Mouse (Mus musculus) left cerebral cortex, postnatal 10 days (tissue): ENCODE data around the gene Ces2c. TPM values are rescaled to one million over a fixed set of nuclear protein-coding genes. Genes with fewer than 3 reads are reported as not detected.
"Not testable (repeated sequence)": the region's sequence is repeated elsewhere in the genome, so short reads cannot be mapped to it uniquely, and the experiment has no call there.

ENCODE experiments used
- DNase-seq, 2 experiments: peaks; one replicate each; pipeline ENCODE4 v3.0.0; 2021 to 2022; ENCODE audit warnings: low spot score in 2 of 2, mixed read lengths in 1 of 2; ENCODE audit errors: extremely low spot score in 1 of 2
- intact Hi-C: fragments of 180-260 bp; cut with DNase I; formaldehyde crosslinking; loops from one replicate; pipeline ENCODE4 v1.15.1; 2025
- total RNA-seq, 2 experiments: library from RNA; stranded (reverse); gene quantifications; 2 replicates each; pipeline ENCODE4 v1.2.3; 2021

Gene Ces2c
- not detected for total RNA-seq

- intact Hi-C loops: no loop called here
- DNase-seq: no peak
Observed at GRCm38 (mm10) chr8:104846831-104847230, at the start of gene Ces2c. Gene Ces2c (plus strand): TSS chr8:104847068.

DNA sequence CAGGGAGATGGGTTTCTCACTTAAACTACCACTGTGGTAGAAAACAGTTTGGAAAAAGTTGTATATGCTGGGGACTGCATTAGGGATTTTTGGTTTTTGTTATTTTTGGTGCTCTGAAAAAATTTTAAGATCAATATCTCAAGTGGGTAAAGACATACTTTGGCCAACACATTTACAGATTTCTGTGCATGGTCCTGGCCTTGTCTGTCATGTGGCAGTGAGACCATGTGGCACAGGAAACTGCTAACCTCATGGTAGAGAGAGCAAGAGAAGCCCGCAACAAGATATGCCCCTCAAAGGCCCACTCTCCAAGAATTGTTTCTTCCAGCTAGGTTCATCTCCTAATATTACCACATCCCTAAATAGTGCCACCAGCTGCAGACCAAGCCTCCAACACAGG, 47.5 kb upstream of the Ces2c start:
- intact Hi-C loops: no loop called here
- DNase-seq: no peak

GRCm38 (mm10) chr8:104806127-104806526, 40.7 kb upstream of the Ces2c start:
- no peak for DNase-seq
- intact Hi-C loops: no loop called here

DNA sequence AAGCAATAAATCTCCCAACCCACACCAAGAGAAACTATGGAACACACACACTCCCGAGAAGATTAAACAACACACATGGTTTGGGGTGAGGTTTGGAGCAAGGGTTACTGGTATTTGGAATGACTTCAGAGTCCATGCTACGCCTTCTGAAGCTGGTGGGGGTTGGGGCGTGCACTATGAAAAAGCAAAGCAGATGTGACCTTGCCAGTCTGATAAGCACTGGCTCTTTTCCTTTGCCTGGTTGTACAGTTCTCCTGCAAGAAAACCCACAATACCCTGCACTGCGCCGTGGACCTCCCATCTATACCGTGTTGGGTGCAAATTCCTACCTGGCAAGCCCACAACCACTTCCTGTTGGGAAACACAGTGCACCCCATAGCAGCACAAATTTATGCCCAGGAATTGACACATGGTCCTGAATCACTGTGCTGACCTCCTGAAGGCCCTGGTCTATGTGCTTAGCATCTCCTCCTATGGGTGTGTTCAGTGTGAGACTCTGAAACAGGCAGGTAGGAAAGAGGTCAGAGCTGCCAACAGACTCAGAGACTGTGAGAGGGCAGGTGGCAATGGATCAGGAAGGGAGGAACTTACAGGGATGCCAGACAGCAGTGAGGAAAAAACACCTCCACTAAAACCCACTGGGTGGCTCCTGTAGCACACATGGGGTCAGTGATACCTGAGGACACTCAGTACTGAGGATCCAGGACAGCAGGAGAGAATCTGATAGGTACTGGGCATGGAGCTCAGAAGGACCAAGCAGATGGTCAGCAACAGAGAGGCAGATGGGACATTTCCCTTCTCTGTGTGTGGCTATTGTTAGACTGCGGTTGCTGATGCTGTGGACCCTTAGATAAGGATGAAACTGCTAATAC, 38.1 kb upstream of the Ces2c start:
- DNase-seq: no peak
- intact Hi-C loops: no loop called here

DNA sequence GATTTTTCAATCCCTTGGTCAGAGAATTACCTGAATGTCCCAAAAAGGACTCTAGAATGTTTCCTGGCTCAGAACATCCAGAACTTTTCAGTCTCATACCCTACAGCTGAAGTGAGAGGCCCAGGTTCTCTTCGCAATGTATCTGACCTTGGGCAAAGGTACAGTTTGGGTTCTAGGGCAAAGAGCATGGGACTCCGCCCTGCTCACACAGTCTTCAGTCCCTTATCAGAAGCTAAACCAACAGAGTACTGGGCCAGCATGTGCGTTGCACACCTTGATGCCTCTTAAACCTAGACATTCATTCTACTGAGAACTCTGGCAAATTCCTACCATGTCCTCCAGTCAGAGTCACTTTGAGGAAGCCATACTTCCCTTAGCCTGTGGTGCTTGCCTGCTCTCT, 37.4 kb upstream of the Ces2c start:
- DNase-seq: no peak
- intact Hi-C loops: no loop called here

DNA sequence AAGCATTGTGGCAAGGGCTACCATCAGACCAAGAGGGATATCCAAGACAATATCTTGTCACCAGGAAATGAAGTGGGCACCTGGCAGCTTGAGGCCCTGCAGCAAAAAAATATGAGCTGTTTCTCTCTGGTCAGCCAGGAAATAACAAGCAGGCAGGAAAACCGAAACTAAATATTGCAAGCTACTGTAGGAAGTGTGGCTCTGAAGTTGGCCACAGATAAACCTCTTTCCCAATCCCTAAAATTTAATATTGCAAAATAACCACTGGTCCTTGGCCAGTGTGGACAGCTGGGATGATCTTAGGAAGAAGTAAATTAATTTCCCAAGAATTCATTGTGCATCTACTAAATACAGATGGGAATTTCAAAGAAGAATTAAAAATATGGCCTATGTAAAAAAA, 20.0 kb upstream of the Ces2c start:
- intact Hi-C loops: no loop called here
- no peak for DNase-seq

DNA sequence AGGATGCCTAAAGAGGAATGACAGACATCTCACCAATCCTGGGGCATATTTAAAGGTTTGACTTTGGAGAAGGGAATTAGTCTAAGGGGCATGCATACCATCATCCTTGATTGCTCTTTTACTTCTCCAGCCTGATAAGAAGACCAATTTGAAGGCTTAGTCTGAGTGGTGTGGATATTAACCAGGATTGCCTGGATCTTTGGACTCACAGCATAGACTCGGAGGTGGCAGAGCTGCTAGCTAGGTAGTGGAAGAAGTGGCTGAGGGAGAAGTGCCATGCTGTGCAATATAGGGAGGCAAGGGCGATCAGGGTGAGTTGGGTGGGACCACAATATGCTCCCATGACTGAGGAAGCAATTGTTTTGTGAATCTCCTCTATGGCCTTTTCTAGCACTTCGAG, 18.6 kb upstream of the Ces2c start:
- DNase-seq: no peak
- intact Hi-C loops: no loop called here

GRCm38 (mm10) chr8:104831440-104831839, 15.4 kb upstream of the Ces2c start, which contains the start of gene Ces2b:
Gene Ces2b (plus strand): TSS chr8:104831572.
- no peak for DNase-seq
- intact Hi-C loops: no loop called here

- no peak for DNase-seq
- intact Hi-C loops: no loop called here
Observed at GRCm38 (mm10) chr8:104841360-104842078, 5.3 kb upstream of the Ces2c start.

GRCm38 (mm10) chr8:104847741-104848462, 1.0 kb downstream of the Ces2c start:
- no peak for DNase-seq
- intact Hi-C loops: no loop called here

- DNase-seq, intact Hi-C loops: not testable (repeated sequence)
Observed at GRCm38 (mm10) chr8:104866844-104867531, 20.1 kb downstream of the Ces2c start.

DNA sequence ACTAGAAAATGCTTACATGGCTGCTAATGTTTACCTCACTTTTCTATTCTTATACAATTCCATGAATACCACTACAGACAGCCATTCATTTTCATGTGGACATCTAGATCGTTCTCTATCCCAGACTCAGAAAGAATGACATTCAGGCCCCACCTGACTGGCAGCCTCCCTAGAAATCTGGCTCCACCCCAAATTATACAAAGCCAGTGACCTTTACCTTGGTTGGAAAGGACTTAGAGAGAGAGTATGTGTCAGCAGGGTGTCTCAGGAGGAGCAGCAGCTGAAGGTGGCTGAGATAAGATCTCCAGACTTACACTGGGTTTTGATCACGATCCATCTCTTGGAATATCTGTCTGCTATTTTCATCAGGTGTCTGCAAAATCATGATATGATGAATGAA, 22.0 kb downstream of the Ces2c start:
- DNase-seq, intact Hi-C loops: not testable (repeated sequence)

DNA sequence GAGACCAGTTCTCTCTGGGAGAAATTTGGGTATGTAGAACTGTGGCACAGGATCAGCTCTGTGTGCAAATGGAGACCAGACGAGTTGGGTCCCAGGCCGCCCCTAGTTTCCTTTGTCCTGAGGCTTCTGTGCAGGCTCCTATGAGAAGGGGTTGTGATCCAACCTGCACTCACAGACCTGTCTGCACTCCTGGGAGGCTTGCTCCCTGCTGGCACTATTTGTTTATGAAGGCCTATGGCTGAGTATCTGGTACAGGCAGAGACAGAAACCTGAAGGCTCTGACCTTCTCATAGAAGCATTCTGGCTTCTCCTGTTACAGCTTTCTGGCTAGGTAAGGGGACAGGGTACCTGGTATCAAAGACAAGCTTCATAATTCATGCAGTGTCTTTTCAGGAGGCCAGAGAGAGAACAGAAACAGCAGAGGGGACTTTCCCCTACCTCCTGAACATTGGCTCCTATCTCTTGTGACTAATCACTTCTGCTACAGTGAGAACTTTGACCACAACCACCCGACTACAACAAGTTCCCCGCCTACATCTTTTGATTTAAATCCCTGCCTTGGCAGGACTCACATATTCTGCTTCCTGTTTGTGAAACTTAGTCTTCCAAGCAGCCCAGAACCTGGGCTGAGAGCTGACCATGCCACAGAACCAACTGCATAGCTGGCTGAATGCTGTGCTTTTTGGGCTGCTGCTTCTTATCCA, 39.5 kb downstream of the Ces2c start:
- DNase-seq, intact Hi-C loops: not testable (repeated sequence)

GRCm38 (mm10) chr8:104901746-104902145, 54.9 kb downstream of the Ces2c start:
- no peak for DNase-seq
- intact Hi-C loops: no loop called here

Other genes starting within 250 kb of the Ces2c start
- gene Cdh16, start 222.7 kb upstream of the Ces2c start, total RNA-seq: not detected
- gene Rrad, start 215.7 kb upstream of the Ces2c start, total RNA-seq: 1 to 10 TPM; 4.9 to 5.3 TPM
- 10 to 100 TPM; 28.5 to 30.7 TPM for gene Ciao2b, start 205.1 kb upstream of the Ces2c start, total RNA-seq
- gene Ces2a, start 113.1 kb upstream of the Ces2c start, total RNA-seq: not detected
- under 1 TPM; 0.26 to 0.45 TPM for gene Ces2b, start 15.5 kb upstream of the Ces2c start, total RNA-seq
- under 1 TPM in 1 of 2 experiments, not detected in 1; 0.16 TPM for gene Ces2e, start 79.2 kb downstream of the Ces2c start, total RNA-seq
- not detected for gene Ces2f, start 100.3 kb downstream of the Ces2c start, total RNA-seq
- gene Ces2g, start 114.7 kb downstream of the Ces2c start, total RNA-seq: under 1 TPM; 0.20 to 0.39 TPM
- gene Ces2h, start 153.8 kb downstream of the Ces2c start, total RNA-seq: not detected
- gene Ces3a, start 201.5 kb downstream of the Ces2c start, total RNA-seq: not detected
- not detected for gene Ces3b, start 236.7 kb downstream of the Ces2c start, total RNA-seq